Mouse (Mus musculus) neural tube, embryonic 15.5 days (tissue): ENCODE measurements around the gene Fmo4. TPM values are rescaled to one million over a fixed set of nuclear protein-coding genes. Genes with fewer than 3 reads are reported as not detected.

Experiments used
- ATAC-seq: fragments of 200-750 bp; cut with Nextera tagmentation; 2 replicates; pipeline ENCODE4 v1.8.0; 2017; ENCODE audit warnings: mild to moderate bottlenecking, moderate TSS enrichment, moderate library complexity; ENCODE audit not compliant: low FRiP score
- H3K27ac ChIP-seq: fragments of 300-500 bp; sonication (generic); replicated peaks from 2 replicates; pipeline ENCODE4 v1.5.1; 2015; ENCODE audit warnings: mild to moderate bottlenecking, inconsistent platforms
- H3K27me3 ChIP-seq: fragments of 300-500 bp; sonication (generic); replicated peaks from 2 replicates; pipeline ENCODE4 v1.6.1; 2015; ENCODE audit warnings: inconsistent platforms
- H3K36me3 ChIP-seq: fragments of 300-500 bp; sonication (generic); 2 replicates; pipeline ENCODE4 v1.6.1; 2015; ENCODE audit warnings: inconsistent platforms
- H3K4me1 ChIP-seq: fragments of 300-500 bp; sonication (generic); 2 replicates; pipeline ENCODE4 v1.6.1; 2015; ENCODE audit warnings: inconsistent platforms
- H3K4me2 ChIP-seq: fragments of 300-500 bp; sonication (generic); 2 replicates; pipeline ENCODE4 v1.6.1; 2015; ENCODE audit warnings: inconsistent platforms, mild to moderate bottlenecking, moderate library complexity
- H3K4me3 ChIP-seq: fragments of 300-500 bp; sonication (generic); replicated peaks from 2 replicates; pipeline ENCODE4 v1.5.1; 2015; ENCODE audit warnings: mild to moderate bottlenecking, inconsistent platforms
- H3K9ac ChIP-seq: fragments of 300-500 bp; sonication (generic); replicated peaks from 2 replicates; pipeline ENCODE4 v1.6.1; 2015; ENCODE audit warnings: mild to moderate bottlenecking, inconsistent platforms
- H3K9me3 ChIP-seq: fragments of 300-500 bp; sonication (generic); replicated peaks from 2 replicates; pipeline ENCODE4 v1.6.1; 2016; ENCODE audit warnings: inconsistent platforms
- WGBS: fragments of 180-500 bp; shearing (Covaris S2); methylation state at CpG from one replicate; pipeline ENCODE4 v1.1.7; 2015; ENCODE audit warnings: mixed read lengths; 5-methylcytosine and 5-hydroxymethylcytosine counted together
- polyA plus RNA-seq: library from polyadenylated mRNA; unstranded; fragments of >200 nt; fragmentation: Nextera tagmentation; extraction: Ambion mirVana; gene quantifications from 2 replicates; pipeline ENCODE4 v1.2.1, GENCODE M21; 2015

Gene Fmo4
- 0.66 and 0.78 TPM in 2 replicates for polyA plus RNA-seq

DNA sequence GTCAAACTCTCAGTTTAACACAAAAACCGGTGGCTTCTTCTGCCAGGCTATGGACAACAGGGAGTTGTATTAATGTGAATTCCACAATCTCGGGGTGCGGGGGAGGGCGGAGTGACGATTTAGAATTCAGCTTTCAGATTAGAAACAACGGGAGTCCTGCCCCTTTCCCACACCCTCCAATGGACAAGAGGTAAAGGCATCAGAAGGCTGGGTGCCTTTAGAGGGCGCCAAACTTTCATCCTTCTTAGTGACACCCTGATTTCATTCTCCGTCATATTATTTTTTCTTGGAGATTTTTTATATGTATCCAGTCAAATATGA is at the start of gene Fmo4:
TSS of gene Fmo4 (minus strand) at position 137 of the 321 bp plus-strand sequence.
- H3K9me3 ChIP-seq: no peaks in the 10 kb centered on the region
- no peak for ATAC-seq
- H3K36me3 ChIP-seq: no peaks in the 10 kb centered on the region
- no peaks in the 10 kb centered on the region for H3K27me3 ChIP-seq
- no peaks in the 10 kb centered on the region for H3K4me1 ChIP-seq
- no peak within 1 kb of the TSS for H3K27ac ChIP-seq
- no peak within 1 kb of the TSS for H3K4me3 ChIP-seq
- H3K9ac ChIP-seq: no peak within 1 kb of the TSS
- 42% methylated on average over 8 of the region's 8 CpGs for WGBS
- H3K4me2 ChIP-seq: peak within 1 kb of the TSS; percentile 7; the same call in 1 of the 2 replicates

GRCm38 (mm10) chr1:162862328-162862727 is 48.6 kb upstream of the Fmo4 start:
- WGBS: 10% methylated on average over 1 of the region's 1 CpGs
- no peak overlapping the region for H3K27ac ChIP-seq

DNA sequence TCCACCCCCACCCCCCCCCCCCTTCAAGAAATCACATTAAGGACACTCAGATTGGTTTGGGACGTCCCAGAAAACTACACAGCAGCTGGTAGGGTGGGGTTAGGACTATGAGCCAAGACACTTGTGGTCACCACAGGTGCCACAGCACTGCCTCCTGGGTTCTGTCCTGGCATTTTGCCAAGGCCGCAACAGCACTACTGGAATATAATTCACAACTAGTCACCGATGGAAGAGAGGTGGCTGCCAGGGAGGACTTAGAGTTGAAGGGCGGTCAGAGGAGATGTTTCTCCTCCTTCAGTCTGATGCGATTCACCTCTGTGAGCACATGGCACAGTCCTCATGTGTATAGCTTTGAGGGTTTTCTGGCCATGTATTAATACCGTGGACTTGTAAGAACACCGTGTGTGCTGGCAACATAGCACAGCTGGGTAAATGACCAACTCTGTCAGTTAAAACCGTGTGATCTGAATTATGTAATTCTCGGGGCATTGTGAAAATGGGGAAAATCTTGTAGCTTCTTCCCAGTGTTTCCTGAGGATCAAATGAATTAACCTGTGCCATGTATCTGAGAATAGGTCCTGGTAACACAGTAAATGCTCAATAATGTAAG is 46.3 kb upstream of the Fmo4 start:
- Histone ChIP-seq H3K4me1 (peaks cover 3% of the 10 kb centered on the region; the same call in 1 of the 2 replicates), H3K9me3 (no peaks in the 10 kb centered on the region), H3K27me3 (no peaks in the 10 kb centered on the region), H3K27ac (peak overlapping the region; percentile 18; the same call in 1 of the 2 replicates), H3K9ac (no peak overlapping the region), H3K4me3 (no peak overlapping the region), H3K4me2 (no peak overlapping the region), H3K36me3 (no peaks in the 10 kb centered on the region)
- no peak for ATAC-seq
- 69% methylated on average over 9 of the region's 9 CpGs for WGBS

More at GRCm38 (mm10) chr1:162862328-162862727, 48.6 kb upstream of the Fmo4 start:
- Histone ChIP-seq H3K4me3 (no peak overlapping the region), H3K9ac (no peak overlapping the region), H3K9me3 (no peaks in the 10 kb centered on the region), H3K4me1 (peaks cover 3% of the 10 kb centered on the region; the same call in 1 of the 2 replicates), H3K36me3 (no peaks in the 10 kb centered on the region), H3K4me2 (no peak overlapping the region), H3K27me3 (no peaks in the 10 kb centered on the region)
- no peak for ATAC-seq

- Histone ChIP-seq H3K9me3 (no peaks in the 10 kb centered on the region), H3K4me2 (peak overlapping the region; percentile 40), H3K27ac (peak overlapping the region; percentile 69), H3K36me3 (no peaks in the 10 kb centered on the region), H3K9ac (no peak overlapping the region), H3K4me3 (no peak overlapping the region), H3K4me1 (peaks cover 3% of the 10 kb centered on the region; the same call in 1 of the 2 replicates), H3K27me3 (no peaks in the 10 kb centered on the region)
- ATAC-seq: peak; percentile 40
- 71% methylated on average over 10 of the region's 10 CpGs for WGBS
Measured at GRCm38 (mm10) chr1:162859545-162859976, 45.8 kb upstream of the Fmo4 start.

- 0 out of 2 replicates have a peak overlapping the region, but pooled peaks have one; percentile 16 for H3K4me3 ChIP-seq
- peak; percentile 48; the same call in 1 of the 2 replicates for ATAC-seq
- no peaks in the 10 kb centered on the region for H3K27me3 ChIP-seq
- H3K9ac ChIP-seq: no peak overlapping the region
- H3K27ac ChIP-seq: peak overlapping the region; percentile 69
- H3K4me2 ChIP-seq: peak overlapping the region; percentile 40
- H3K9me3 ChIP-seq: no peaks in the 10 kb centered on the region
- peaks cover 3% of the 10 kb centered on the region; the same call in 1 of the 2 replicates for H3K4me1 ChIP-seq
- no peaks in the 10 kb centered on the region for H3K36me3 ChIP-seq
- 53% methylated on average over 12 of the region's 12 CpGs for WGBS
Measured at GRCm38 (mm10) chr1:162858748-162859130, 45.0 kb upstream of the Fmo4 start.

- no peaks in the 10 kb centered on the region for H3K27me3 ChIP-seq
- H3K4me2 ChIP-seq: peak overlapping the region; percentile 40
- ATAC-seq: peak; percentile 29; the same call in 1 of the 2 replicates
- no peaks in the 10 kb centered on the region for H3K36me3 ChIP-seq
- H3K4me1 ChIP-seq: peaks cover 3% of the 10 kb centered on the region; the same call in 1 of the 2 replicates
- 0 out of 2 replicates have a peak overlapping the region, but pooled peaks have one; percentile 16 for H3K4me3 ChIP-seq
- 61% methylated on average over 18 of the region's 18 CpGs for WGBS
- H3K27ac ChIP-seq: peak overlapping the region; percentile 69
- no peak overlapping the region for H3K9ac ChIP-seq
- H3K9me3 ChIP-seq: no peaks in the 10 kb centered on the region
Measured at GRCm38 (mm10) chr1:162857766-162858747, 44.3 kb upstream of the Fmo4 start.

GRCm38 (mm10) chr1:162853812-162854482 is 40.2 kb upstream of the Fmo4 start:
- H3K4me2 ChIP-seq: no peak overlapping the region
- no peak overlapping the region for H3K9ac ChIP-seq
- H3K27me3 ChIP-seq: no peaks in the 10 kb centered on the region
- H3K4me3 ChIP-seq: no peak overlapping the region
- H3K27ac ChIP-seq: no peak overlapping the region
- no peaks in the 10 kb centered on the region; the same call in 1 of the 2 replicates for H3K4me1 ChIP-seq
- no peak for ATAC-seq
- no peaks in the 10 kb centered on the region for H3K36me3 ChIP-seq
- 84% methylated on average over 3 of the region's 3 CpGs for WGBS
- H3K9me3 ChIP-seq: no peaks in the 10 kb centered on the region

DNA sequence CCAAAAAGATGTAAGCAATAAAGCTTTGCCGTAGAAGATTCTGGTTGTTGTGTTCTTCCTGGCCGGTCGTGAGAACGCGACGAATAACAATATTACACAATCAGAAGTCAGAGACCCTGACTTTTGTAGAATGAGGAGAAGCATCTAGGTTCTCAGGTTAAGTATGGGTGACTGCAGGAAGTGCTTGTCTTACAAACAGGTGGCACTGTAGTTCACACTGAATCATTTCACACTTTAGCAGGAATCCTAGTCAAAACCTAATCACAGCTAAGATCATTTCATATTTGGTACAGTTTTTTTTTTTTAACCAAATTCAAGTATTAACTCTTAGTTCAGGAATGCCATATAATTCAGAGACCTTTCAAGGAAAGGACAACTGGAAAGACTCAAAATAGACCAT is 33.8 kb upstream of the Fmo4 start:
- ATAC-seq: no peak
- no peak overlapping the region for H3K4me2 ChIP-seq
- no peaks in the 10 kb centered on the region for H3K36me3 ChIP-seq
- 98% methylated on average over 6 of the region's 6 CpGs for WGBS
- H3K27ac ChIP-seq: no peak overlapping the region
- no peaks in the 10 kb centered on the region for H3K4me1 ChIP-seq
- no peaks in the 10 kb centered on the region for H3K27me3 ChIP-seq
- H3K9ac ChIP-seq: no peak overlapping the region
- H3K4me3 ChIP-seq: no peak overlapping the region
- H3K9me3 ChIP-seq: no peaks in the 10 kb centered on the region

GRCm38 (mm10) chr1:162840211-162840610 is 26.4 kb upstream of the Fmo4 start:
- H3K27me3 ChIP-seq: no peaks in the 10 kb centered on the region
- no peak overlapping the region for H3K9ac ChIP-seq
- no peak overlapping the region for H3K4me3 ChIP-seq
- 98% methylated on average over 9 of the region's 9 CpGs for WGBS
- H3K4me2 ChIP-seq: no peak overlapping the region
- H3K36me3 ChIP-seq: no peaks in the 10 kb centered on the region
- H3K4me1 ChIP-seq: no peaks in the 10 kb centered on the region
- ATAC-seq: no peak
- no peaks in the 10 kb centered on the region for H3K9me3 ChIP-seq
- no peak overlapping the region for H3K27ac ChIP-seq

DNA sequence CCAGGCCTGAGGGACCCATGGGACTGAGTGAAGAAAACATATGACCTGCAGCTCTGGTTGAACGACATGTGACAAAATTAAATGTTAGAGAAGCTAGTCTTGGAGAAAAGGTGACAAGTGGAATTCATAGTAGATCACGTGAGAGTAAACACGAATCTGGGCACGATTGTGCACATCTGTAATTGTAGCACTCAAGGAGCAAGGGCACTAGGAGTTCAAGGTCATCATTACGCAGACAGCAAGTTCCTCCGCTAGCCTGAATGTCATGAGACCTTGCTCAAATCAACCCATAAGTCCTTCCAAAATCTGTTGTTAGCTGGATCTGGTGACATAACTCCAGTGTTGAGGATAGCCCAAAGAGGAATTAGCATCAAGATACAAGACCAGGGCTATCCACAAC is 25.2 kb upstream of the Fmo4 start:
- no peak for ATAC-seq
- 93% methylated on average over 6 of the region's 6 CpGs for WGBS
- Histone ChIP-seq H3K27me3 (no peaks in the 10 kb centered on the region), H3K36me3 (no peaks in the 10 kb centered on the region), H3K4me1 (no peaks in the 10 kb centered on the region), H3K4me2 (no peak overlapping the region), H3K27ac (no peak overlapping the region), H3K9me3 (no peaks in the 10 kb centered on the region), H3K4me3 (no peak overlapping the region), H3K9ac (no peak overlapping the region)

- 90% methylated on average over 5 of the region's 5 CpGs for WGBS
- Histone ChIP-seq H3K27me3 (no peaks in the 10 kb centered on the region), H3K9ac (no peak overlapping the region)
Measured at GRCm38 (mm10) chr1:162834342-162834741, 20.6 kb upstream of the Fmo4 start.

More at GRCm38 (mm10) chr1:162834342-162834741, 20.6 kb upstream of the Fmo4 start:
- peaks cover 16% of the 10 kb centered on the region for H3K4me1 ChIP-seq
- no peak overlapping the region for H3K27ac ChIP-seq
- H3K9me3 ChIP-seq: no peaks in the 10 kb centered on the region
- H3K4me2 ChIP-seq: no peak overlapping the region
- no peak overlapping the region for H3K4me3 ChIP-seq
- no peaks in the 10 kb centered on the region for H3K36me3 ChIP-seq
- no peak for ATAC-seq
